Mouse (Mus musculus): ENCODE data around the gene Fndc10. TPM values are rescaled to one million over a fixed set of nuclear protein-coding genes. Genes with fewer than 3 reads are reported as not detected.
A peak's percentile ranks its signal among the peaks of the same experiment; 100 is the strongest.
"Not testable (repeated sequence)": the region's sequence is repeated elsewhere in the genome, so short reads cannot be mapped to it uniquely, and the experiment has no call there.

Fndc10 gene
- 0.55 and 0.71 TPM in 2 replicates for total RNA-seq (2015)
- total RNA-seq (2017) = 0.26 and 0.45 TPM in 2 replicates

GRCm38 (mm10) chr4:155694111-155694481 lies at the start of gene Fndc10:
Gene Fndc10, plus strand, starts transcription at chr4:155694342.
- peak; percentile 52 for ATAC-seq (ENCODE audit: poor library complexity, severe bottlenecking)

- ATAC-seq (ENCODE audit: poor library complexity, severe bottlenecking) = not testable (repeated sequence)
These were observed 48.8 kb upstream of the Fndc10 start, which contains the start of gene Gm10563 for GRCm38 (mm10) chr4:155645308-155645707. Gene Gm10563, minus strand, starts transcription at chr4:155645408.

DNA sequence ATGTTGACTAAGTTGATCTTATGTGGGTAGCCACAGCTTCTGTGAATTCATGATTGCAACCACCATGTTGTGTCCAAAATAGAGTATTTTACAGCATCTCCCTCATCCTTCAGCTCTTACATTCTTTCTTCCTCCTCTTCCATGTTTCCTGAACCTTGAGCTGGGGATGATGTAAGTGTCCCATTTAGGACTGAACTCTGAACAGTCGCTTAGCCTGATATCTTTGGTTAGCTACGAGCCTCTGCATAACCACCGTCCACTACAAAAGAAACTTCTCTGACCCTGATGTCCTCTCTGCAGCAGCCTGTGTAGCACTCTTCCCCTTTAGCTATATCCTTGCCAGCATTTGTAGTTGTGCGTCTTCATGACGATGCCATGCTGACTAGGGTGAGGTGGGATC lies 48.4 kb upstream of the Fndc10 start:
- ATAC-seq (ENCODE audit: poor library complexity, severe bottlenecking) = no peak

- no peak for ATAC-seq (ENCODE audit: poor library complexity, severe bottlenecking)
These were observed 44.8 kb upstream of the Fndc10 start for GRCm38 (mm10) chr4:155649355-155649754.

DNA sequence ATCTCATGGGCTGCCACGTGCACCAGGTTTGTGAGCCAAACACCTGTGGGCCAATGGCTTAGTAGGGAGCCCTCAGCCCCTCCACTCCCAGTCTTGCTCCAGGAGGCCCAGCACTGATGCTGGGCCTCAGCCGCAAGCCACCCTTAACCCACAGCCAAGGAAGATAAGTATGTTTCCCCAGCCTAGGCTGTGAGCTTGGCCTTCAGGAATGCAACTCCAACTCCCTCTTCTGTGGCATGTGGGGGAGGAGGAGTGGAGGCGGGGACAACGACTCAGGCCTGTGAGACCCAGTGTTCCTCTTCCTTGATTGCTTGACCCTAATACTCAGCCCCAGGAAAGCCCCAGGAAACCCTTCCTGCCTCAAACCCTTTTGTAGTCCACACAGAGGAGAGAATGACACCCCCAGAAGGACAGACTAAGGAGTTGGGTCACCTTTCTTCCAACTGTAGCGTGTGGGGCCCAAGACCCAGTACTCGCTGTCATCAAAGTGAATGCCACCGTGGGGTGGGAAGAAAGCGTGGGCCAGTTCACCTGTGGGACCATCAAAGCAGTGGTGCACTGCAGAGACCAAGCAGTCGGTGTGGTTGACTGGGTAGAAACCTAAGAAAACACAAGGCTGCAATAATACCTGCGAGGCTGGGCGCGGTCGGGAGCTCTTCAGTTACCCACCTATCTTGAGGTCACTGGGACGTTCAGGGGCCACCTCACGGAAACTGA lies 42.4 kb upstream of the Fndc10 start:
- no peak for ATAC-seq (ENCODE audit: poor library complexity, severe bottlenecking)

- ATAC-seq (ENCODE audit: poor library complexity, severe bottlenecking) = no peak
These were observed 41.7 kb upstream of the Fndc10 start for GRCm38 (mm10) chr4:155652283-155653085.

DNA sequence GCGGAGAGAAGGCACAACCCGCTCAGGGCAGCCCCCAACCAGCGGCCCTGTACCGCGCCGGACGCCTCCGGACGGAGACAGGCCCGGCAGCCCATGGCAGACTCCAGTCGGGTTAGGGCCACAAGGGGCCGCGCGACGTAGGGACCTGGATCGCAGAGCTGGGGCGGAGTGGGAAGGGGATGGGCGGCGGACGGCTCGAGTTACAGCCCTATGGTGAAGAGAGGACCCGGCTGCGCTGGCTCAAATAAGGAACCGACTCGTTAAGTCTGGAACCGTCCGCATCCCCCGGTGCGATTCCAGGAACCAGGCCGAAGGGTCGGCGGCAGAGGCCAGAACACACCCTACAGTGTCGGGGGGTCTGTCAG lies 41.1 kb upstream of the Fndc10 start, which contains the start of gene Mmp23:
Gene Mmp23 (minus strand): TSS at position 299 of the 365 bp plus-strand sequence.
- peak; percentile 58 for ATAC-seq (ENCODE audit: poor library complexity, severe bottlenecking)

DNA sequence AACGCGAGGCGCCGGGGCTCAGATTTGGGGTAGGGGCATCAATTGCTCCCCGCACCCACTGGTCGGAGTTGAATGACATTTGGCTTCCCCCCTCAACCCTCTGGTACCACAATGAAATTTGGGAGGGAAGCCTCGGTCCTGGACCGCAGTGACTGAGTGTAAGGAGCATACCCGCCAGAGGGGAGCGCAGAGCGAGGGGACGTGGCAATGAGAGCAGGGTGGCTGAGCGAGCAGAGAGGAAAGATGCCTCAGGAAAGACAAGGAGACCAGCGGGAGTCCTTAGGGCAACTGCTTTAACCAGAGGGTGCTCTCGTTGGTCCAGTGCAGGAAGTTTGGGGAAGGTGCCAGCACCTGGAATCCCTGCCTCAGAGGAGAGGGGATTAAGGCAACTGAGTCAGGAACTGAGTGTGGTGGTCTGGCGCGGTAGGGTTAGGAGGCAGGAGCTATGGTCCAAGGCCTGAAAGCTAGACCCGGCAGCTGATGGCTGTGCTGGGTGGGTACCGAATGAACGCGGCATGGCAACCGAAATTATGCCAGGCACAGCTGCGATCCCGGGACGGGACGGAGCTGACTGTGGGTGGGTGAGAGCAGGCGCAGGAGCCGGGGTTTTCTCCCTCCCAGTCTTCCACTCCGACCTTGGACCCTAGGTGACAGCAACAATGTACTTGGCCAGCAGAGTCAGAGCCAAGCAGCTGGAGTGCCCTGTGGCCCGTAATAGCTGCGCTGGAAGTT lies 40.5 kb upstream of the Fndc10 start:
- ATAC-seq (ENCODE audit: poor library complexity, severe bottlenecking) = peak; percentile 17; the same call in 1 of the 2 replicates

DNA sequence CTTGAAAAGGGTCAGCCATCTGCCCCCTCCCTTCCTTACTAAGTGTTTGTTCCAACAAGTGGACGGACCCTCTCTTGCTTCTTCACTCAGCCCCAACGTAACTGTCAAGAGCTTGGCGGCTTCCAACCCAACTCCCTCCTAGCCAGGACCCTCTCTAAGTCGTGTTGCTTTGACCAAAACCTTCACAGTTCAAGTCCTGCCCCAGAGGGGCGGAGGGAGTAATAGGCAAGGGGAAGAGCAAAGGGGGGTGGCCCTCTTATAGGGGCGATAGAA lies 40.0 kb upstream of the Fndc10 start:
- no peak for ATAC-seq (ENCODE audit: poor library complexity, severe bottlenecking)

GRCm38 (mm10) chr4:155654456-155655298 lies 39.5 kb upstream of the Fndc10 start:
- peak; percentile 58 for ATAC-seq (ENCODE audit: poor library complexity, severe bottlenecking)

DNA sequence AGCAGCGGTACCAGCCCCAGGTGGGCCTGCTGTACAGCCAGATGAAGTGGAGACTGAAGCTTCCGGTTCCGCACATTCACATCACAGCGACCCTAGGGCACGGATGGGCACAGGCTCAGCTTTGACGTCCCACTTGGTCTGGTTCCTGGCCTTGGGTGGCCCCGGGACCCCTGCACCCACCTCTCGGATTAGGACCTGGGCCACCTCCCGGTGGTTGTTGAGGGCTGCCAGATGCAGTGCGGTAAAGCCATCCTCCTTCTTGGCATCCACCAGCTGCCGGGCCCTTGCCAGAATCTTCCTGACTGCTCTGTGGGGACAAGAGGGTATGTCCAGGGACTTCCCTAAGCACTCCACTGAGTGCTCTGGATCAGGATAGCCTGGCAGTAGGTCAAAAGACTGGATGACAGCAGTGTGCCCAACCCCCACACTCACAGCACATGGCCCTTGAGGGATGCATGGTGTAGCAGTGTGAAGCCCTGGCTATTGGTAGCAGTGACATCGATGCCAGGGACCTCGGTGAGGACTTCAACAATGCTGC lies 37.9 kb upstream of the Fndc10 start:
- ATAC-seq (ENCODE audit: poor library complexity, severe bottlenecking) = no peak

GRCm38 (mm10) chr4:155658961-155659360 lies 35.2 kb upstream of the Fndc10 start:
- no peak for ATAC-seq (ENCODE audit: poor library complexity, severe bottlenecking)

- no peak for ATAC-seq (ENCODE audit: poor library complexity, severe bottlenecking)
These were observed 33.5 kb upstream of the Fndc10 start for GRCm38 (mm10) chr4:155660641-155661040.

GRCm38 (mm10) chr4:155666903-155667302 lies 27.2 kb upstream of the Fndc10 start:
- ATAC-seq (ENCODE audit: poor library complexity, severe bottlenecking) = no peak

DNA sequence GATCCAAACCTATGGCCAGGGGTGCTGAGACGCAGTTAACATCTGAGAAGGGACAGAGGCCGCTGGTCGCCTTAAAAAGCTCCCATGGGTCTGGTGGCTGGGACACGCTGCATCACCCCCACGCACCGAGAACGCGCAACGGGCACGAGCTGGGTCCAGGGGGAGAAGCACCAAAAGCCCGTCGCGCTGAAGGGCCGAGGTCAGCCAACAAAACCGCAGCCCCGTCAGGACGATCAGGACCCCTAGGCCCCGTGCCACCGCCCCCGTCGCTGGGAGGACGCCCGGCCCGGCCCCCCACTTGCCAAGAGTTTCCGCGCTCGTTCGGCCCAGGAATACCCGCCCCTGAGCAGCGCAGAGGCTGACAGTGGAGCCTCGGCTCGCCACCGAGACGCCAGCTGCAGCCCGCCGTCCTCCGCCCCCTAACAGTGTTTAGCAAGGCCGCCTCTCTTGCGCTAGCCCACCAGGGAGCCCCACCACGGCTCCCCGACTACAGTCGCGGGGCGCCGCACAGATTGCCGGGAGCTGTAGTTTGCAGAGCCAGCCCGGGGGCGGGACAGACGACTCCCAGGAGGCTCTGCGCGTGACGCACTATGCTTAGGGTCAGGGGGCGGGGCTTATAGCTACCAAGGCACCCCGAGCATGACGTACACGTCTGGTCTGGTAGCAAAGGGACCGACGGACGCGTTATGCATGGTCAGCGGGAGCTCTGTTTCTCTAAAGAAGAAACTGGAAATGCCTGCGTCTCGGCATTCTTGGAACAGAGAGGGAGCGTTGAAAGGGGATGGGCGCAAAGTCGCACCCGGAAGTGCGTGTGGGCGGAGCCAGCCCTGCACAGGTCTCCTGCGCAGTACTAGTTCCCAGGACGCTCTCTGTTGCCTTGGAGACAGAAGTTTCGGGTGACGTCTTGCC lies 25.2 kb upstream of the Fndc10 start, which contains the start of gene Mib2:
Gene Mib2 (minus strand): TSS at position 510 of the 909 bp plus-strand sequence.
- ATAC-seq (ENCODE audit: poor library complexity, severe bottlenecking) = peak; percentile 96

- ATAC-seq (ENCODE audit: poor library complexity, severe bottlenecking) = no peak
These were observed 24.5 kb upstream of the Fndc10 start for GRCm38 (mm10) chr4:155669598-155670075.

DNA sequence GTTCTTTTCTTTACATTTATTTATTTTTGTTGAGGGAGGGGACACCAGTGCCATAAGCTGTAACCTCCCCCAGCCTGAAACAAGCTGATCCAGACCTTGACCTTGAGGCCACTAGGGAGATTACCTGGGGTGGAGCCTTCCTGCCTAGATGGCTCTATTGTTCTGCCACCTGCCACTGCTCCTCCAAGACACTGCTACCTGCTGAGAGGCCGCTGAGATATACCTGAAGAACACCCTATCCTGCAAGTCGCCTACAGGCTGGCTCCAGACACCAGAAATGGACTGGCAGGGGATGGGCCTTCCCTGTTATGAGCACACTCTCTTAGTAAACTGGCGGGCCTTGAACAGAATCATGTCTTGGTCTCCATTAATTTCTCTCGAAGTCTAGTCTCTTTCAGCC lies 23.9 kb upstream of the Fndc10 start:
- ATAC-seq (ENCODE audit: poor library complexity, severe bottlenecking) = not testable (repeated sequence)

DNA sequence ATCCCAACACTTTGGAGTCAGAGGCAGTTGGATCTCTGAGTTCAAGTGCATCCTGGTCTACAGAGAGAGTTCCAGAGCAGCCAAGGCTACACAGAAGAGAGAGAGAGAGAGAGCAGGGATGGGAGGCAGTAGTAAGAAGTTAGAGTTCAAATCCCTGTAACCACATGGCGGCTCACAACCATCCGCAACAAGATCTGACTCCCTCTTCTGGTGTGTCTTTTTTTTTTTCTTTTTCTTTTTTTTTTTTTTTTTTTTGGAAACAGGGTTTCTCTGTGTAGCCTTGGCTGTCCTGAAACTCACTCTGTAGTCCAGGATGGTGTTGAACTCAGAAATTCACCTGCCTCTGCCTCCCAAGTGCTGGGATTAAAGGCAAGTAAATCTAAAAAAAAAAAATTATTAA lies 22.1 kb upstream of the Fndc10 start:
- no peak for ATAC-seq (ENCODE audit: poor library complexity, severe bottlenecking)

- ATAC-seq (ENCODE audit: poor library complexity, severe bottlenecking) = no peak; the same call in 1 of the 2 replicates
These were observed 18.2 kb upstream of the Fndc10 start for GRCm38 (mm10) chr4:155675991-155676390.

Data from megakaryocyte, adult 5-6 weeks (primary cell).